Mouse (Mus musculus) brain, embryonic 14.5 days (tissue): ENCODE results near the gene Anapc11.

ENCODE experiments used
- CTCF ChIP-seq: fragments of 200-500 bp; IDR thresholded peaks from 2 replicates; pipeline ENCODE4 v1.5.1; 2012; ENCODE audit warnings: inconsistent platforms, mild to moderate bottlenecking, moderate library complexity, borderline replicate concordance; ENCODE audit not compliant: insufficient read depth, insufficient read length; ENCODE audit errors: extremely low read depth
- POLR2A ChIP-seq: fragments of 200-500 bp; IDR thresholded peaks from 2 replicates; pipeline ENCODE4 v1.6.1; 2012; ENCODE audit warnings: mild to moderate bottlenecking, inconsistent platforms, borderline replicate concordance; ENCODE audit not compliant: poor library complexity, insufficient read depth, insufficient read length, severe bottlenecking; ENCODE audit errors: extremely low read depth

DNA sequence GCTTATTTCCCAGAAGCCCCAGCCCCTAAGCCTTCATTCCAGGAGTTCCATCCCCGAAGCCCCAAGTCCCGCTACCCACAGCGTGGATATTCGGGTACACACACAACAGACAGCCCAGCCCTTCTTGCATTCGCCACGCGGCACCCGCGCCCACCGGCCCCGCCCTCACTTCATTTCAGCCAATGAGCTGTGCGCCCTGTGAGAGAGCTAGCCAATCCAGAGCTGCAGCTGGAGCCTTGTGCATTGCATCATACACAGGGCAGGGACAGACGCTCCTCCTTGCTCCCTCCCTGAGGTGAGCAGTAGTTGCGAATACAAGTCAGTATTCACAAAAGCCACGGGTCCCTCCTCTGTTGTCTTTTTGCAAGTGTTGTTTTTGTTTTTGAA lies 45.4 kb downstream of the Anapc11 start, which contains the start of gene Pycr1:
- no peak for TF ChIP-seq CTCF
- TF ChIP-seq POLR2A: peak; percentile 36; the same call in 1 of the 2 replicates
